Mouse (Mus musculus) limb, embryonic 14.5 days (tissue): Measurements from ENCODE around the gene Tmem252. TPM values are rescaled to one million over a fixed set of nuclear protein-coding genes. Genes with fewer than 3 reads are reported as not detected.
"Not testable (repeated sequence)": the region's sequence is repeated elsewhere in the genome, so short reads cannot be mapped to it uniquely, and the experiment has no call there.

Experiments used
- ATAC-seq: fragments of 200-750 bp; cut with Nextera tagmentation; 2 replicates; pipeline ENCODE4 v1.8.0; 2017; ENCODE audit warnings: low read depth, moderate number of reproducible peaks, moderate TSS enrichment; ENCODE audit not compliant: low FRiP score
- DNase-seq: peaks from one replicate; pipeline ENCODE4 v3.0.0-alpha.2; 2015; ENCODE audit warnings: low spot score
- H3K27ac ChIP-seq: fragments of 300-500 bp; sonication (generic); replicated peaks from 2 replicates; pipeline ENCODE4 v1.5.1; 2014; ENCODE audit warnings: low read depth, mild to moderate bottlenecking, low read length, moderate library complexity, mixed read lengths
- H3K27me3 ChIP-seq: fragments of 300-500 bp; sonication (generic); 2 replicates; pipeline ENCODE4 v1.6.1; 2014; ENCODE audit warnings: low read length, mixed read lengths; ENCODE audit not compliant: control insufficient read depth, insufficient read depth
- H3K36me3 ChIP-seq: fragments of 300-500 bp; sonication (generic); 2 replicates; pipeline ENCODE4 v1.6.1; 2014; ENCODE audit warnings: mild to moderate bottlenecking, low read length, moderate library complexity, mixed read lengths; ENCODE audit not compliant: control insufficient read depth, insufficient read depth
- H3K4me1 ChIP-seq: fragments of 300-500 bp; sonication (generic); 2 replicates; pipeline ENCODE4 v1.6.1; 2014; ENCODE audit warnings: antibody characterized with exemption, low read length, mixed read lengths; ENCODE audit not compliant: control insufficient read depth, insufficient read depth
- H3K4me2 ChIP-seq: fragments of 300-500 bp; sonication (generic); replicated peaks from 2 replicates; pipeline ENCODE4 v1.6.1; 2014; ENCODE audit warnings: low read depth, mild to moderate bottlenecking, low read length, moderate library complexity; ENCODE audit not compliant: severe bottlenecking
- H3K4me3 ChIP-seq: fragments of 300-500 bp; sonication (generic); replicated peaks from 2 replicates; pipeline ENCODE4 v1.5.1; 2014; ENCODE audit warnings: low read length
- H3K9ac ChIP-seq: fragments of 300-500 bp; sonication (generic); 2 replicates; pipeline ENCODE4 v1.6.1; 2014; ENCODE audit warnings: mild to moderate bottlenecking, low read depth, low read length, moderate library complexity; ENCODE audit not compliant: severe bottlenecking
- H3K9me3 ChIP-seq: fragments of 300-500 bp; sonication (generic); 2 replicates; pipeline ENCODE4 v1.6.1; 2016; ENCODE audit warnings: low read length; ENCODE audit not compliant: control insufficient read depth
- POLR2A ChIP-seq: fragments of 200-500 bp; IDR thresholded peaks from 2 replicates; pipeline ENCODE4 v1.8.0; 2012; ENCODE audit warnings: inconsistent platforms, mild to moderate bottlenecking, moderate library complexity, borderline replicate concordance; ENCODE audit not compliant: insufficient read depth, insufficient read length; ENCODE audit errors: extremely low read depth
- WGBS: fragments of 180-500 bp; shearing (Covaris S2); extraction: QIAGEN DNeasy Blood & Tissue Kit; methylation state at CpG from one replicate; pipeline ENCODE4 v1.1.7; 2014; 5-methylcytosine and 5-hydroxymethylcytosine counted together
- polyA plus RNA-seq, 2 experiments: library from polyadenylated mRNA; depleted of rRNA in 1 of 2; stranded (reverse) in 1 of 2; unstranded in 1 of 2; fragments of >200 nt; fragmentation: Nextera tagmentation in 1 of 2; extraction: Ambion mirVana in 1 of 2; gene quantifications; 2 replicates each; pipeline versions ENCODE4 v1.2.1 to v1.2.3; 2012 to 2014

Gene Tmem252
- polyA plus RNA-seq, 2 experiments, result 0.18 to 2.2 TPM

GRCm38 (mm10) chr19:24701716-24702115 is 27.9 kb downstream of the Tmem252 start:
- no peak overlapping the region for H3K4me3 ChIP-seq
- H3K27me3 ChIP-seq, result no peaks in the 10 kb centered on the region
- H3K36me3 ChIP-seq, result no peaks in the 10 kb centered on the region
- H3K4me1 ChIP-seq, result peaks cover 7% of the 10 kb centered on the region; the same call in 1 of the 2 replicates
- DNase-seq (no peak), ATAC-seq (no peak)
- no peaks in the 10 kb centered on the region for H3K9me3 ChIP-seq
- TF ChIP-seq POLR2A, result no peak
- no peak overlapping the region for H3K27ac ChIP-seq
- 49% methylated on average over 8 of the region's 8 CpGs for WGBS
- H3K9ac ChIP-seq, result no peak overlapping the region
- no peak overlapping the region for H3K4me2 ChIP-seq

GRCm38 (mm10) chr19:24703168-24703567 is 29.4 kb downstream of the Tmem252 start:
- peaks cover 12% of the 10 kb centered on the region; the same call in 1 of the 2 replicates for H3K4me1 ChIP-seq
- not testable (repeated sequence) for DNase-seq, H3K9me3 ChIP-seq, H3K27ac ChIP-seq, H3K4me2 ChIP-seq, H3K4me3 ChIP-seq, H3K9ac ChIP-seq, ATAC-seq, H3K27me3 ChIP-seq, H3K36me3 ChIP-seq
- WGBS, result 65% methylated on average over 1 of the region's 1 CpGs

GRCm38 (mm10) chr19:24703680-24704079 is 29.9 kb downstream of the Tmem252 start:
- no peaks in the 10 kb centered on the region for H3K27me3 ChIP-seq
- no peak for DNase-seq
- no peak overlapping the region for H3K27ac ChIP-seq
- ATAC-seq, result no peak
- H3K4me1 ChIP-seq, result peaks cover 12% of the 10 kb centered on the region; the same call in 1 of the 2 replicates
- 39% methylated on average over 8 of the region's 8 CpGs for WGBS
- H3K4me3 ChIP-seq, result no peak overlapping the region
- no peaks in the 10 kb centered on the region for H3K9me3 ChIP-seq
- no peak overlapping the region for H3K9ac ChIP-seq
- H3K4me2 ChIP-seq, result no peak overlapping the region
- no peak for TF ChIP-seq POLR2A
- H3K36me3 ChIP-seq, result no peaks in the 10 kb centered on the region

- Histone ChIP-seq H3K36me3 (no peaks in the 10 kb centered on the region), H3K4me2 (no peak overlapping the region), H3K27ac (no peak overlapping the region), H3K9me3 (no peaks in the 10 kb centered on the region), H3K27me3 (no peaks in the 10 kb centered on the region), H3K4me1 (peaks cover 12% of the 10 kb centered on the region; the same call in 1 of the 2 replicates), H3K9ac (no peak overlapping the region), H3K4me3 (no peak overlapping the region)
- 56% methylated on average over 2 of the region's 2 CpGs for WGBS
- TF ChIP-seq POLR2A, result no peak
- ATAC-seq (no peak), DNase-seq (no peak)
Observed at GRCm38 (mm10) chr19:24704326-24704725, 30.5 kb downstream of the Tmem252 start.

- WGBS, result 79% methylated on average over 1 of the region's 1 CpGs
- DNase-seq, result peak; percentile 24
- H3K4me3 ChIP-seq, result no peak overlapping the region
Observed at GRCm38 (mm10) chr19:24705395-24705794, 31.6 kb downstream of the Tmem252 start.

More at GRCm38 (mm10) chr19:24705395-24705794, 31.6 kb downstream of the Tmem252 start:
- Histone ChIP-seq H3K36me3 (no peaks in the 10 kb centered on the region), H3K4me1 (peaks cover 12% of the 10 kb centered on the region; the same call in 1 of the 2 replicates), H3K27ac (no peak overlapping the region), H3K9me3 (no peaks in the 10 kb centered on the region), H3K27me3 (no peaks in the 10 kb centered on the region), H3K9ac (no peak overlapping the region), H3K4me2 (no peak overlapping the region)
- ATAC-seq, result no peak
- no peak for TF ChIP-seq POLR2A
